Mouse (Mus musculus): ENCODE data around the gene Fam72a.

Gene Fam72a

DNA sequence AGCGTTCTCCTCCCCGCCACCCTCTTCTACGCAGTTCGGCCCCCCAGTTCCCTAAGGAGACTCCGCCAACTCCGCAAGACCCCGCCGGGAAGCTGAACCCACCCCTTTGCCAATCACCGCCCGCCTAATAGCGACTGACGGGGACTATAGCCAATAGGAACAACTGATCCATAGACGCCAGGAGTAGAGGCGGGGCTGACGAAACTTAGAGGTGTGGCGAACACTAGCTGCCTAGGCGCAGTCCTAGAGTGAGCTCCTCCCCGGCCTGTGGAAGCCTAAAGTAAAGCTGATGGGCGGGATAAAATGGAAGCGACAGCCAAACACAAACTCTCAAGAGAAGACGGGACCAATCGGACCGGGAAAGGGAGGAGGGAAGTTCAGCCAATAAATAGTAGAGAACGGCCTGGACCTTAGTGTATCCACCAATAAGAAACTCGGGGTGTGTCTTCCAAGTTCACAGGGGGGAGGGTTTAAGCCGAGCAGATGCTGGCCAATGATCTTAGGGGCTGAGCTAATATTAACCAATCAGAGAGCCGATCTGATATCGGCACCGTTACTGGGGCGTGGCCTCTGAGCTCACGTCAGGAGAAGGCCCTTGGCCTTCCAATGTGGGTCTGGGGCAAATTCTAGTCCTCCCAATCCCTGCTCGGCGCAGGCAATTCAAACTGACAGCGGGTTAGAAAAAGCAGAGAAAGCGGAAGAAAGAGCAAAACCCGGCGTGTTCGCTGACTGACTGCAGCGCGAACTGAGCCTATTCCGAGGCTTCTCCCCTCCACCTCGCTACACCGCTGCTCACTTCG is at the start of gene Fam72a, which contains the start of gene Srgap2:
Gene Fam72a (plus strand): TSS at position 623 of the 800 bp plus-strand sequence.
Gene Srgap2 (minus strand): TSS at position 72 of the 800 bp plus-strand sequence.
- peak; percentile 98 for DNase-seq

DNA sequence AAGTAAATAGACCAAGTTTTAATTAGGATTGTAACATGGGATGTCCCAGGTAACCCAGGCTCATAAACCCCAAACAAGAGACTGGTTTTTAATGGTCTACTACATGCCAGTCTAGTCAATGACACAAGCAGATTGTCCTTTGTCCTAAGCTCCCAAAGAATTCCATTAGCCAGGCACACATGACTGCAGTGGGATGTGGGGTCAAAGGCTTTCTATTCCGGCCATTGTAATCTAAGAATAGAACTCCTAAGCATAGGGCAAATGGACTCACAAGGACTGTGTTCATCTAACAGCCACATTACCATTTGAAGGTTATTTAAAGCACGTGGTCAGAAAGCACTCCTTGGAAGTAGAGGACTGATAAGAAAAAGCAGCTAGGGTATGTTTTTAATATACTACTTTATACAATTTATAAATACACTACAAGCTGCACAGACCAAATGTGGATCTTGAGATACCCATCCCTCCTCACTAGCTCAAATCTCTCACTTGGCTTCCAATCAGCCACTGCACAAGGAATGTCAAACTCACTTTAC is 48.9 kb upstream of the Fam72a start:
- DNase-seq = no peak

DNA sequence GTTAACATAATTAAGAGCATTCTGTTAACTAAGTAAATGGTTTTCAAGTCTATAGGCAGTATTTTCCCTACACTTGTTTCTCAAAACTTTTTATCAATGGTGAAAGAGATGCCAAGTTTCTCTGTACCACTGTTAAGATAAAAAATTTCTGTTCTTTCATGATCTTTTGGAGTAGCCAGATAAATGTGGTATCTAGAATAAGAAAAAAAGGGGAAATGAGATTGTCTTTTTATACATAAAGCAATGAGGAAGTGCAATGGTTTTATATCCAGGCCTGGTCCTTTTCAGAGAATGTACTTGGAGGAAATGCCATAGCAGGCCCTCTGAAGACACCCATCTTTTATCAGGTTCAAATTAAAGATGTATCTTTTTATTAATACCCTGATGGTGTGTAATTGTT is 46.3 kb upstream of the Fam72a start:
- no peak for DNase-seq

DNA sequence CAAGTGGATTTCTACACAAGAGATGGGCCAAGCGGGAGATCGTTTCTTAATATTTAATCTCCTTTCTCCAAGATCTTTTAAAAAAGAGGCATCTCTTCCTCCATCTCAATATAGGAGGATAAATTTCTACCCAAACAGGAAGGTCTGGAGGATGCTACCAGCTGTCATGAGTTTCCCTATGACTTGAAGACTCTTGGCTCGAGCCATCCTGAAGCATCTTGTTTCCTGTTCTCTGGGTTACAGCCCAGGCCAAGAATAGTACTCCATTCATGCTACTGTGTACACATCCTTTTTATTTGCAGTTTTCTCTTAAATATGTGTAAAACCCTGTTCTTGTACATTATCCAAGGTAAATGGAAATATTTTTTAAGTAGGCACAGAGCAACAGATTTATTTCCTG is 45.5 kb upstream of the Fam72a start:
- no peak for DNase-seq

DNA sequence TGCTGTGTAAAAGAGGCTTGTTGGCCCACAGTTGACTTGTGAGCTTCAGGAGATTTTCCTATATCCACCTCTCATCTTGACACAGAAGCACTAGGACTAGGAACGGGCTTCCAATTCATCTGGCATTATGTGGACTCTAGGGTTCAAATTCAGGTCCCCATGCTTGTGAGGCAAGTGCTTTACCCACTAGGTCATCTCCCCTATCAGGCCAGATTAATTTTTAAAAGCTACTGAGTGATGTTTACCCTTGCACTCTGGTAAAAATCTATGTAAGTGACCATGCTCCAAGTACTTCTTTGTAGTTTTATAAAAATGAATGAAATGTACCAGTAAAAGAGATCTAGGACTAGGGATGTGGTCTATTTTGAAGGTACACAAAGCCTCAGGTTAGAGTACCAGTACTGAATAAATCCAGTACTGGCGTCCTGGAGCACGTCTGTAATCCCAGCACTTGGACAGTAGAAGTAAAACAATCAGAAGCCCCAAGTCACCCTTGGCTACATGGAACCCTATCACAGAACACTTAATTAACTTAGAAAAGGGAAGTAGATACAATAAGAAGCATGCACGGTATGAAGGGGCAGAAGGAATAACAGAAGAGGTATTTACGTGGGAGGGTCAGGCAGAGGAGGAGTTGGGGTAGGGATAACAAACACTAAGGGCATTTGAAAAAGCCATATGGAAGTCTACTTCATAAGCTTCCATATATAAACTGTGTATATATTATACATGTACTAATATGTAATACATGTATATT is 41.4 kb upstream of the Fam72a start:
- no peak for DNase-seq

DNA sequence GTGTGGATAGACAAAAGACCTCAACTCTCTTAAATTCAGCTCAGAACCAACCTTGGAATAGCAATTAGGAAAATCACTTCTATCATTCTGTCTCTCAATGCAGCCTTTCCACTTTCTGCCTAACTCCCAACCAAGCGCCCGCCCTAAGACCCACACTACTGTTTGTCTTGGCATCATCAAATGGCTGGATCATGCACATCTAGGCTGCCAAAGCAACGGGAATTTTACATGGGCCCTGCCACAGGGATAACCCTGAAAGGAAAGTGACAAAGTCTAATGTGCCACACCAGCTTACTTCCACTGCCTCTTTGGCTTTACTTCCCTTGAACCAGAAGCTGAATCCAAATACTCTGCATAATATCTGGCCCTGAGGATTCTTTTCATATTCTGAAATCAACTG is 38.4 kb upstream of the Fam72a start:
- DNase-seq = no peak

DNA sequence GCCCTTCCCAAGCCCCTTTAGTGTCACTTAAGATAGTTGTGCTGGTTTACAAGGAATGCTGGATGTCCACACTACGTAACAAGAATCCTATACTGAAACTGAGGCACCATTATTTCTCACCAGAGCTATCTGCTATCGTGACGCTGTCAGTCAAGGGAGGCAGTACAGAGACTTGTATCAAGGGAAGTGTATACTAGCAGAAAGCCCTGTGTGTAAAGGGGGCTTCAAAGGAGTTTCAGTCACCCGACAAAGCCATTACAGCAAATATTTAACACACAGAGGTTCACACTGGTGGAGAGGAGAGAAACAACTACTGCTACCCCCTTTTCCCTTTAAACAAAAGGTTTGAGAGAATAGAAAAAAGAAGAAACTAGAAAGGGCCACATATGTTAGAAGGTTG is 36.1 kb upstream of the Fam72a start:
- DNase-seq = no peak

DNA sequence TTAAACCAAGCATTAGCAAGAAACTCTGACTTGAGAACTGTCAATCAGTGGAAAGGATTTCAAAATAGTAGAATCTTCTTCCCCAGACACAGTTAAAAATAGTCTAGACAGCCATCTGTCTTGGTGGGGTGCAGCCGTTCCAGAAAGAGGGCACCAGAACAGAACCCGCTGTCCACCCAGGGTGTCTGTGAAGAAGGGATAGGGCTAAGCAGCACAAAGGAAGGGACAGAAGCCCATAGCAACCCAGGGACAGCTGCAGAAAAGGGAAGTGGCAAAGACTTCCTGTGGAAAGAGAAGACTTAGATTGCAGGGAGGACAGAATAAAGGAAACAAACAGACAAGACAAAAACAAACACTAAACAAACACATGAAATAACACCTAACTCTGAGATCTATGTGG is 35.3 kb upstream of the Fam72a start:
- DNase-seq = peak; percentile 31

DNA sequence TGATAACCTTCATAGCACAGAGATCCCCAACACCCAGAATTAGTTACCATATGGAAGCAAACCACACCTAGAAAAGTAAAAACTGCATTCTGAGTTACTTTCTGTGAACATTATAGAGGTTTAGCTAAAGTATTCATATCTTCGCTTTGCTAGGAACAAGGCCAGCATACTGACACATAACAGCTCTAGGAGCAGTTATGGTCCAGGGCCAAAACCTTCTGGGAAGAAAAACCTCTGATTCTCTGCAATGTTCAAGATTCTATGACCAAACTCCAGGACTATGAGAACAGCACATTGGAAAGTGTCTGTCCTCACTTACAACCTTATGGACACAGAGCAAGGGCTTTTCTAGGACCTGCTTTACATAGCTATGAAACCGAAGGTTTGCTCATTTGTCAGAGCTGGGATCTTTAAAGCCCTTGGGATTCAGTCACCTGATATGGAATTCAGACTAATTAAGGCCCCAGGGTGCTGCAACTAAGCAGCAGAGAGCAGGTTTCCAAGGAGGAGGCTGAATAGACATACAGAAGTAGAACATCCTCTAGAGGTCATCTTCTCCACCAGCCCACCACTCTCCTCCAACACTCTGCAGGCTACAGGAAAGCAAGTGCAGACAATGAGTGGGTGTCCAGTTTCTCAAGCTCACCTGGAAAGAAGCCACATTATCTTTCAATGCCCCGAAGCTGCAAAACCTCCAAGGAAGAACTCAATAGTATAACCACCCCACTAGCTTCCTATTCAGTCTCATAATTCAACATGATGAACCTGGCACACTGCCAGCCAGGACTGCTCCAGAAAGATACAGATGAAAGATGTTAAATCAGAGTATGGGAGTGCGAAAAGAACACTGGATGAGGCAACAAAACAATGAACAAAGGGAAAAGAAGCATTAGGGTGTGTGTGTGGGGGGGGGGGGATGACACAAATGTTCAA is 33.5 kb upstream of the Fam72a start:
- DNase-seq = peak; percentile 27

DNA sequence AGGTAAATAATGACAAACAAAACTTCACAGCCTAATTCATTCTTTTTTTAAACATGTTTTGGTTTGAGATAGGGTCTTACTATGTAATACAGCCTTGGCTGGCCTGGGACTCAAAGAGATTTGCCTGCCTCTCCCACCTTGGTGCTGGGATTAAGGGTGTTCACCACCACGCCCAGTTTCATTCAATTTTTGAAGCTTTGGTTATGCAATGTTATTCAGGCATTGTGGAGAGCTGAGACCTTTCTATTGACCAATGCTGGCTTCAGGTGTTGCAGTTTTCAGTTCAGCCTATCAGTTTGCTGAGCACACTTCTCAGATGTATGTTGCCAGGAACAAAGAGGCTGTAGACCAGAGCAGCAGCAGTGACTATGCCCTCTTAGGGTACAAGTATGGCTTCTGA is 29.5 kb upstream of the Fam72a start:
- DNase-seq = no peak

DNA sequence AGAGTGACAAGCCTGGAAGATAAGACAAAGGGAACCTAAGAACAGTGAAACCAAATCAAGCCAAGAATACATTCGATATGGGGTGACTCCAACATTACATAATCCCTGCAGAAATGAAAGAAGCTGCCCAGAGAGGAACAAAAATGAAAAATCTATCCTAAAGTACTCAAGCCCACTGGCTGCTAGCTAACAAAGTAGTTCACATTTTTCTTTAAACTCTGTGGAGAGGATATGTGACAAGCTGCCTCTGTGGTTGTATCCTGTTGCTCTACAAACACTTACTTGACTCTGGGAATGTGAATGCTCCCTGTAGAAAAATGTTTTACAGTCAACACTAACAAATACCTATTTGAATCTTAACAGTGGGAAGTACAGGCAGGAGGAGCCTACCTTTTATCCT is 26.0 kb upstream of the Fam72a start:
- no peak for DNase-seq

DNA sequence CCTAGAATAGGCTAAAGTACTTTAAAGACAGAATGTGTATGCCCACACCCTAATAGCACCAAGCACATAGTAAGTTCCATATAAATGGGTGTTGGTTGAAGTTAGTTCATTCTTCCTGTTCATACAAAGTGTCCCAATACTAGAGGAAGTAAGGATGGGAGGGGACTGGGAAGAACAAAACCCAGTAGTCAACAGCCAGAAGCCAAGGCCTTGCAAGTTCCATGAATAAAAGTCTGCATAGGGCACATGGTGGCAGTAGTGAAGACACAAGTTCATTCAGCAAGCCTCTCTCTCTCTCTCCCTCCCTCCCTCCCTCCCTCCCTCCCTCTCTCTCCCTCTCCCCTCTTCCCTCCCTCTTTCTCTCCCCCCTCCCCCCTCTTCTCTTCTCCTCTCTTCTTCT is 16.6 kb upstream of the Fam72a start:
- no peak for DNase-seq

DNA sequence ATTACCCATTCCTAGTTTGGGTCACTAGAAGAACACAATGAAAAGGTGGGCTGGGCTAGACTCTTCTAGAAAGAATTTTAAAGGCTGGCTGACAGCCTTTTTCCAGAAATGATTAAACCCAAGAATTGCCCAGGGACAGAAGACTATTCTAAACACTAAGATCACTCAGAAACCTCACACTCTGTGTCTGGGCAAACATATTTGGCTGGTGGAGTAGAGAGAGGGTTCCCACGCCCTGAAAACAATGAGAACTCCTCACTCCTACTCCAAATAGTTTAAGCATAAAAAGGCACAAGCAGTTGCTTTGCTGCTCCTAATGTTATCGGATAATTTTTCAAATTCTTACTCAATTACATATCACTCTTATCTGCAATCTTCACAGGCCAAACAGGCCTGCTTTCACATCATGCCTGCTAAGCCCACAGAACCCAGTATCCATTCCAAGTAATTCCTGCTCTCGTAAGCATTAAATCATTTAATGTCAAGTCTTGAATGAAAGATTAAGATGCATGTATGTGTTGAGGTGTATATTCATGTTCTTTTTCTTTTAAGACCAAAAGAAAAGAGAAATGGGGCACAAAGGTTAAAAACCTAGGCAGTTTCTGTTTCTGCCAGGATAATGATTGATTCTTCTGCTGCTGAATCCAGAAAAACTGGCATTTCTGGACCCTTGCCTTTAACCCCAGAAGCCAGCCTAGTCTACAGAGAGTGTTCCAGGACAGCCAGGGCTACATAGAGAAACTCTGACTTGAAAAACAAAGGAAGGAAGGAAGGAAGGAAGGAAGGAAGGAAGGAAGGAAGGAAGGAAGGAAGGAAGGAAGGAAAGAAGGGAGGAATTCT is 15.8 kb upstream of the Fam72a start:
- DNase-seq = no peak

DNA sequence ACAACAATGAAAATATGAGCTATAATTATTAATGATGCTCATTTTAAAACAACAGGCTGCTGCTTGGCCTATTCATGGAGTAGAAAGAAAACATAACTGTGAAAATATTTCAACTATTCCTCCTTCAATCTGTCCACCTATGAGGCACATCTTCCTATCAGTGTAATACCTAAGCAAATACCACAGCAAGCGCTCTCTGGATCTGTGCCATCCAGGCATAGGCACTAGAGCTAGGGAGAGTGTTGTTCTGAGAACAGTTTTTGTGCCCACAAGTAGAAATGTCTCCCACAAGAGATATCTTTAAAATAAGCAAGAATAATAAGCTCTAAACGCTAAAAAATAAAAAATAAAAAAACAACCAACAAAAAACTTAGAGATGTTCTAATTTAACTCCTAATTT is 14.6 kb upstream of the Fam72a start:
- no peak for DNase-seq

DNA sequence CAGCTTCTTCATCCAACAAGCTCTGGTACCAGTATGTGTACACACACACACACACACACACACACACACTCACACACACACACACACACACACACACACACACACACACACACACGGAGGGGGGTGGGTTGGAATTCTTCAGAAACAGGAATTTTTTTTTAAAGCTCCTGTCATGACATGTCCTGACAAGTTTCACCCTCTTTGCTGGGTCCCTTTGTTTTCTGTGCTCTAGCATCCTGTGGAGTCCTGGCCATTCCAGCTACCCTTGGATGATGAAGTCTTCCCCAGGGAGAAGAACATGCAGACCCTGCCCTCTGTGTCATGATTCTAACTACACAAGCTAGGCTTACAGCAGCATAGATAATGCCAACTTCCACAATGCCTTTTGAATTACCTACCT is 13.5 kb upstream of the Fam72a start:
- no peak for DNase-seq

DNA sequence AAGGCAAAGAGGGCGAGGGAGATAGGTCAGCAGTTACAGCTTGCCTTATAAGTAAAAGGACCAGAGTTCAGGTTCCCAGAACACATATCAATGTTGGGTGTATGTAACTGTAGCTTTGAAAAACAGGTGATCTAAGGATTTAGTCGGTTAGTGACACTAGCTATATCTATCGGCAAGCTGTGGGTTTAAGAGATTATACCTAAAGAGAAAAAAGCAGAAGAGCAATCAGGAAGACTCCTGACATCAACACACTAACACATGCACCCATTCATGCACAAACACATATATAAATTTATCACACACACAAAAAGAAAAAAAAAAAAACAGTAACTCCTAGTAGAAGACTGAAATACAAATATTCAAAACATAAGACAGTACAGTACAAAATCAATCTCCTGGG is 11.1 kb upstream of the Fam72a start:
- DNase-seq = no peak

DNA sequence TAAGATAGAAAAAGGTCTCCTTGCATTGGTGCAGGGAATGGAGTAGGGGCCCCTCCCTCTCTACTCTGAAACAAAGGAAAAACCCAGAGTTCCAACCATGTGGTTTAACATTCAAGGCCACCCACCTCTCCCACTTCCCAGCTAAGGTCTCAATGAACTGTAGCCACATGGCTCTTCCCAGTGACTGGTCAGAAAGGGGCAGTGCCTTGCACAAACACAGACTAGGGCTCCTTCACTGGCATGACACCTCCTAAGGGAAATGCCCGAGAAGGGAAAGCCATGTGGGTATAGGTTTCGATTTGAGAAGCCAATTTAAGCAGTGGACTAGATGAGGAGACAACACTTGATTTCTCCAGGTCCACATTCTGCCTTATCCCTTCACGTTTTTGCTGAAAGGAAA is 3.9 kb upstream of the Fam72a start:
- no peak for DNase-seq

DNA sequence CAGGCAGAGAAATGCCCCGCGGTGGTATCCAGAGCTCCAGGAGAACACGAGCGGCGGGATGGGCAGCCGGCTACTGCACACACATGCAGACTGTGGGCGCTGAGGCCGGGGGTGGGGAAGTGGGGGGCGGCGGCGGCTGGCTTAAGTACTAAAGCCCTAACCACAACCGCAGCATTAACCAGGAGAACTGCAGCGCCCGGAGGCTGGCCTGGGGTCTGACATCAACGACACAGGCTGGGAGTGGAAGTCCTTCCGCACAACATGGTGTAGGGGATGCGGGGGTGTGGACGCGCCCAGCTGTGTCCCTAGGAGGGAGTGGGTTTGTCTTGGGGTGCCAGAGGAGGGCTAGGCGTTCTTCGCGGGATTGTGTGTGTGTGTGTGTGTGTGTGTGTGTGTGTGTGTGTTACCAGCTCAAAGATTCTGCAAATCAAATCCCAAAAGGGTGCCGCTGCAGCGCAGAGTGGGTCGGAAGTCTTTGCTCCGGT is 2.6 kb upstream of the Fam72a start:
- DNase-seq = no peak

DNA sequence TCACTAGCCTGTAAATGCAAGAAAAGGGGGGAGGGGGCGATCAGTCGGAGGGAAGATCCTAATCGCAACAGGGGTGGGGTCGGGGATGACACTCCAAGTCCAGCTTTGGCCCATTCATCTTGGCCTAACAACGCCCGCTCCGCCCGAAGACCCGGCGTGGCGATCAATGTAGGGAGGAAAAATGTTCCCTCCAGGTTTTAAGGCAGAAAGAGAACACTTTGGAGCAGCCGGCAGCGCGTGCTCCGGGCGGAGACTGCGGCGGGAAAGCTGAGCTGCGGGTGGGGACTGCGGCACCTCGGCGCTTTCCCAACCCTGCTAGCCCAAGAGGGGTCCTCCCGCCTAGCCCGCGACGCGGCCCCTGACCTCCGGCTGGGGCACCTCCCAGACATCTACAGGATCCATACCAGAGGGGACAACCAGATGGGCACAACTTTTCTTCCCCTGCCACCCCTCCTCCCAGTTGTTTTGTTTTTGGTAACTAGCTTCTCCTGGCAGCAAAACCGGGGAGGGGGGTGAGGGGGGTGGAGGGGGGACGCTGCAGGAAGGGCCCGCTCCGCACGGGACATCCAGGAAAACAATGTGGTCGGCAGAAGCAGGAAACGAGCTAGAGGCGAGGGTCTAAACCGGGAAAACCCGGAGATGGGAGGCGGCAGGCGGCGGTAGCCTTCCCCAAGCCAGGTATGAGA is 2.0 kb upstream of the Fam72a start:
- peak; percentile 61 for DNase-seq

DNA sequence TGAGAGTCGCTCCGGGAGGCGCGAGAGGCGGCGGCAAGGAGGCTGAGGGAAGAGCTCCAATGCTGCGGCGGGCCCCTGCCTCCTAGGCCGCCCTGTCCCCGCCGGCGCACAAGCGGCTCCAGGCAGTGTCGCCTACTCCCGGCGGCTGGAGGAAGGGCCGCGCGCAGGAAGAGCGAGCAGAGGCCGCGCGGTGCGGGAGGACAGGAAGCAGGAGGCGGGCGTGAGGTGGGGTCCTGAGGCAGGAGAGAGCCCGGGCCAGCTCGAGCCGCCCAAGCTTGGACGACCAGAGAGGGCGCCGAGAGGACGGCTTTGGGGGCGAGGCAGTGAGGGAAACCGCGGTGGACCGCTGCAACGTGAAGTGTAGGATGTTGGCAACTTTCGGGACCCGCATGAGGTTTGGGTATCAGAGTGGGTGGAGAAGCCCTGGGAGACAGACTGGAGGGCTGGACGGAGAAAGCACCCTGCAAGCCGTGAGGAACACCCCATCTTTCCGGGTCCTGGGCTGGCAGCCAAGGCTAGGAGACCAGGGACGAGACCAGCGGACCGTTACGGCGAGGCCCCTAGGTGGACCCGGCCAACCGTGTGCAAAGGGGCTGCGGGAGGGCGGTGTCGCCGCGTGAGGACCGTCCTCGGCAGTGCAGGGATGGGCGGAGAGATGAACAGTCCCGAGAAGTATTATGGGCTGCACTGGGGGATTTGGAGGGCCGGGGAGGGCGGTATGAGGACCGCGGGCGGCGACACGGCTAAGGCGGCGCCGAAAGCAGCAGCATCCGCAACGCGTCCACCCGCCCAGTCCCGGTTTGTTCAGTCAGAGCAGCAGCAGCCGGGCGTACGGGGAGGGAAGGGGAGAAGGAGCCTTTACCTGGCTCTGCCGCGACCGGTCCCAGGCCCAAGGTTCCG is 1.1 kb upstream of the Fam72a start:
- DNase-seq = peak; percentile 78
